ENCODE assay signal across 21 mouse cellular contexts in the genomic region with DNA sequence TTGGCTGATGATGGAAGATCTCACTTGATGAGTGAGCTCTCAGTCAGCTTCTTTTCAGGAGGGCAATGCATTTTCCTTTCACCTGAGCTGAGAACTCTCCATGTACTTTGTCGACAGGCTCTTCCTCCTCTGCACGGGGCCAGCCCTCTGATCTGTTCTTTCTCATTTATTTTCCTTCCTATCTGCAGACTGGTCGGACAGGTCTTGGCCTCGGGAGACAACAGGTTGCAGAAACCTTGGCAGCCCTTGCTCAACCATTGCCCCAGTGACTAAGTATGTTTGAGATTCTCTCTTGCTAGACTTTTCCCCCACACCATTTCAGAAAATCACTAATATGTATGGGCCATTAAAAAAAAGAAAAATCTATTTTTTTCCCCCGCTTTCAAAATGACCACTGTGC. TPM values are rescaled to one million over a fixed set of nuclear protein-coding genes. Genes with fewer than 3 reads are reported as not detected.
DNase-seq lines count a peak whose midpoint lies in the region; ATAC-seq and TF ChIP-seq lines count a peak whose summit lies in the region.
"Had no signal": no experiment of that assay in that cellular context is flagged by ENCODE, and none has a peak within 500 bp of the region (broad histone marks: within the 10 kb centered on the region; RNA-seq: fewer than 3 reads in every experiment).

No protein-coding gene starts in this region.

- TF ChIP-seq EP300 in stomach, postnatal 0 days (optimal IDR thresholded peaks at IDR 0.05), result no peak

- 57% methylated on average over 5 of the region's 5 CpGs for WGBS in stomach, embryonic 14.5 days
- WGBS in stomach, postnatal 0 days, result 48% methylated on average over 5 of the region's 5 CpGs

- H3K27ac ChIP-seq in stomach, embryonic 14.5 days (ENCODE audit: low read length), result no peak overlapping the region
- no peak overlapping the region for H3K27ac ChIP-seq in stomach, postnatal 0 days (replicated peaks)
- H3K27ac ChIP-seq: embryonic facial prominence, embryonic 13.5 days; hindbrain, embryonic 12.5 days; hindbrain, embryonic 15.5 days had no signal

- no peak overlapping the region for H3K4me2 ChIP-seq in stomach, embryonic 14.5 days (replicated peaks; ENCODE audit: low read depth, low read length)
- H3K4me2 ChIP-seq in stomach, postnatal 0 days (replicated peaks; ENCODE audit: low read depth), result no peak overlapping the region
- H3K4me2 ChIP-seq: embryonic facial prominence, embryonic 13.5 days; heart, embryonic 11.5 days; hindbrain, embryonic 12.5 days; hindbrain, embryonic 15.5 days had no signal

- no peaks in the 10 kb centered on the region for H3K27me3 ChIP-seq in stomach, embryonic 14.5 days (ENCODE audit: control insufficient read depth, insufficient read depth, low read length)
- H3K27me3 ChIP-seq in stomach, postnatal 0 days (ENCODE audit: control insufficient read depth, insufficient read depth, low read length), result no peaks in the 10 kb centered on the region
- H3K27me3 ChIP-seq: embryonic facial prominence, embryonic 13.5 days; hindbrain, embryonic 12.5 days; hindbrain, embryonic 15.5 days had no signal

- H3K9me3 ChIP-seq in stomach, embryonic 14.5 days (ENCODE audit: control insufficient read depth, low read depth, low read length), result no peaks in the 10 kb centered on the region
- H3K9me3 ChIP-seq in stomach, postnatal 0 days (ENCODE audit: control insufficient read depth, low read length), result no peaks in the 10 kb centered on the region
- H3K9me3 ChIP-seq: embryonic facial prominence, embryonic 13.5 days; hindbrain, embryonic 12.5 days; hindbrain, embryonic 15.5 days had no signal

- ATAC-seq in stomach, embryonic 14.5 days (ENCODE audit: insufficient number of reproducible peaks, insufficient read depth, low FRiP score, low read depth), result peak; percentile 61; the same call in 1 of the 2 replicates
- ATAC-seq in stomach, postnatal 0 days (ENCODE audit: low FRiP score, low TSS enrichment), result no peak; the same call in 1 of the 2 replicates
- ATAC-seq in granulocyte monocyte progenitor cell, adult 5-6 weeks (replicated peaks; ENCODE audit: poor library complexity, severe bottlenecking), result no peak
- ATAC-seq: activated CD4-positive, CD25-positive, alpha-beta regulatory T cell, adult 4 months; forebrain, embryonic 14.5 days; forebrain, postnatal 0 days had no signal

- DNase-seq in adrenal gland, postnatal 14 days, result peak; percentile 10
- DNase-seq in adrenal gland, adult 18-20 months (ENCODE audit: low spot score in 2 of 2), result no peak
- DNase-seq in stomach, postnatal 0 days (ENCODE audit: low spot score), result no peak
- DNase-seq in urinary bladder, postnatal 36 days (ENCODE audit: low spot score in 2 of 2), result peak; percentile 38 to 48
- DNase-seq in urinary bladder, postnatal 10 days (ENCODE audit: low spot score), result no peak
- no peak for DNase-seq in gastrocnemius, adult 18-20 months (ENCODE audit: low spot score)
- DNase-seq: adrenal gland, postnatal 10 days; cerebellum, adult 11 months; cerebellum, adult 2 months; cerebellum, adult 9-11 months; cerebellum, postnatal 25 days; forebrain, postnatal 0 days; gastrocnemius, postnatal 25 days had no signal

- no peak overlapping the region for H3K4me3 ChIP-seq in stomach, embryonic 14.5 days (ENCODE audit: low read depth, low read length)
- H3K4me3 ChIP-seq in stomach, postnatal 0 days (ENCODE audit: low read depth, low read length), result no peak overlapping the region
- H3K4me3 ChIP-seq: embryonic facial prominence, embryonic 13.5 days; hindbrain, embryonic 12.5 days; hindbrain, embryonic 15.5 days had no signal

- no peak for TF ChIP-seq CTCF in stomach, postnatal 0 days (IDR thresholded peaks at IDR 0.05; ENCODE audit: low read depth)

- no peak overlapping the region for H3K9ac ChIP-seq in stomach, embryonic 14.5 days (replicated peaks; ENCODE audit: low read depth, low read length)
- no peak overlapping the region for H3K9ac ChIP-seq in stomach, postnatal 0 days (ENCODE audit: low read length)
- H3K9ac ChIP-seq: embryonic facial prominence, embryonic 13.5 days; forebrain, postnatal 0 days; hindbrain, embryonic 12.5 days; hindbrain, embryonic 15.5 days had no signal

- H3K4me1 ChIP-seq in stomach, embryonic 14.5 days (ENCODE audit: control insufficient read depth, insufficient read depth, low read length), result no peaks in the 10 kb centered on the region
- no peaks in the 10 kb centered on the region for H3K4me1 ChIP-seq in stomach, postnatal 0 days (replicated peaks; ENCODE audit: control insufficient read depth, insufficient read depth)
- H3K4me1 ChIP-seq: embryonic facial prominence, embryonic 13.5 days; hindbrain, embryonic 12.5 days; hindbrain, embryonic 15.5 days had no signal

- H3K36me3 ChIP-seq in stomach, embryonic 14.5 days (ENCODE audit: control insufficient read depth, insufficient read depth, low read length), result no peaks in the 10 kb centered on the region
- no peaks in the 10 kb centered on the region for H3K36me3 ChIP-seq in stomach, postnatal 0 days (ENCODE audit: control insufficient read depth, insufficient read depth, low read length)
- H3K36me3 ChIP-seq: embryonic facial prominence, embryonic 13.5 days; hindbrain, embryonic 12.5 days; hindbrain, embryonic 15.5 days had no signal

RNA-seq across cellular contexts. Expression of gene Jmy, which starts 53.7 kb away (rescaled TPM):
- 39.6 TPM in 2 replicates for total RNA-seq in adrenal gland, postnatal 14 days (2021)
- 10 to 100 TPM; 37.0 to 51.1 TPM for total RNA-seq in adrenal gland, adult 18-20 months (2021)
- polyA plus RNA-seq in stomach, embryonic 14.5 days (2014; fragmentation: Nextera tagmentation; extraction: Ambion mirVana), result 6.1 and 7.4 TPM in 2 replicates
- polyA plus RNA-seq in stomach, postnatal 0 days (2015; fragmentation: Nextera tagmentation; extraction: Ambion mirVana), result 3.5 and 4.8 TPM in 2 replicates
- 6.5 and 8.6 TPM in 2 replicates for total RNA-seq in granulocyte monocyte progenitor cell, adult 5-6 weeks (2014; fragmentation: Nextera tagmentation)
- total RNA-seq in granulocyte monocyte progenitor cell, adult 5-6 weeks (2017), result 5.8 and 6.4 TPM in 2 replicates
- total RNA-seq in gastrocnemius, adult 18-20 months (2021), result 10 to 100 TPM; 26.4 to 30.7 TPM

Comparison
In these comparisons a context has a peak if more than half of its experiments do, and no peak if none do; other contexts are left out.
1. DNase-seq: peak in adrenal gland, postnatal 14 days (single experiment) and urinary bladder, postnatal 36 days (2 of 2); none in adrenal gland, adult 18-20 months (0 of 2), stomach, postnatal 0 days (single experiment), urinary bladder, postnatal 10 days (single experiment) and gastrocnemius, adult 18-20 months (single experiment).